ENCODE assay signal across 14 mouse cellular contexts in genomic region chr5:65521803-65522202, GRCm38 (mm10). TPM values are rescaled to one million over a fixed set of nuclear protein-coding genes. Genes with fewer than 3 reads are reported as not detected.
DNase-seq lines count a peak whose midpoint lies in the region; ATAC-seq and TF ChIP-seq lines count a peak whose summit lies in the region.
"Had no signal": no experiment of that assay in that cellular context is flagged by ENCODE, and none has a peak within 500 bp of the region (broad histone marks: within the 10 kb centered on the region; RNA-seq: fewer than 3 reads in every experiment).

No protein-coding gene starts in this region.

- peak; percentile 30; the same call in 1 of the 2 replicates for TF ChIP-seq CTCF in lung, embryonic 14.5 days (IDR thresholded peaks at IDR 0.05; ENCODE audit: low read depth)
- TF ChIP-seq CTCF in stomach, postnatal 0 days (IDR thresholded peaks at IDR 0.05; ENCODE audit: low read depth), result peak; percentile 57

- no peak for TF ChIP-seq EP300 in stomach, postnatal 0 days (optimal IDR thresholded peaks at IDR 0.05)

- H3K4me3 ChIP-seq in forebrain, embryonic 14.5 days (ENCODE audit: low read depth, low read length), result no peak overlapping the region
- H3K4me3 ChIP-seq in forebrain, embryonic 12.5 days (replicated peaks), result no peak overlapping the region
- no peak overlapping the region for H3K4me3 ChIP-seq in lung, embryonic 14.5 days (ENCODE audit: low read depth, low read length)
- H3K4me3 ChIP-seq in stomach, postnatal 0 days (ENCODE audit: low read depth, low read length), result no peak overlapping the region
- H3K4me3 ChIP-seq in kidney, embryonic 15.5 days (replicated peaks), result no peak overlapping the region
- H3K4me3 ChIP-seq: erythroblast, embryonic 14.5 days; hindbrain, embryonic 12.5 days had no signal

- no peak overlapping the region for H3K27ac ChIP-seq in forebrain, embryonic 14.5 days (ENCODE audit: low read depth, low read length)
- H3K27ac ChIP-seq in forebrain, embryonic 12.5 days, result no peak overlapping the region
- H3K27ac ChIP-seq in lung, embryonic 14.5 days (ENCODE audit: low read depth), result no peak overlapping the region
- no peak overlapping the region for H3K27ac ChIP-seq in stomach, postnatal 0 days (replicated peaks)
- H3K27ac ChIP-seq in kidney, embryonic 15.5 days, result no peak overlapping the region
- H3K27ac ChIP-seq: hindbrain, embryonic 12.5 days had no signal

- no peaks in the 10 kb centered on the region for H3K4me1 ChIP-seq in forebrain, embryonic 14.5 days (ENCODE audit: control insufficient read depth, insufficient read depth, low read length)
- H3K4me1 ChIP-seq in forebrain, embryonic 12.5 days, result peaks cover 10% of the 10 kb centered on the region
- H3K4me1 ChIP-seq in lung, embryonic 14.5 days (ENCODE audit: insufficient read depth), result no peaks in the 10 kb centered on the region
- no peaks in the 10 kb centered on the region for H3K4me1 ChIP-seq in stomach, postnatal 0 days (replicated peaks; ENCODE audit: control insufficient read depth, insufficient read depth)
- no peaks in the 10 kb centered on the region for H3K4me1 ChIP-seq in kidney, embryonic 15.5 days
- H3K4me1 ChIP-seq: hindbrain, embryonic 12.5 days had no signal

- WGBS in forebrain, embryonic 14.5 days, result 85% methylated on average over 1 of the region's 1 CpGs
- WGBS in forebrain, embryonic 12.5 days, result 83% methylated on average over 1 of the region's 1 CpGs
- 76% methylated on average over 1 of the region's 1 CpGs for WGBS in lung, embryonic 14.5 days
- WGBS in stomach, postnatal 0 days, result 84% methylated on average over 1 of the region's 1 CpGs
- WGBS in kidney, embryonic 15.5 days, result 89% methylated on average over 1 of the region's 1 CpGs

- H3K36me3 ChIP-seq in forebrain, embryonic 14.5 days (ENCODE audit: control insufficient read depth, insufficient read depth, low read length), result no peaks in the 10 kb centered on the region
- H3K36me3 ChIP-seq in forebrain, embryonic 12.5 days (replicated peaks), result no peaks in the 10 kb centered on the region
- no peaks in the 10 kb centered on the region for H3K36me3 ChIP-seq in lung, embryonic 14.5 days (ENCODE audit: insufficient read depth)
- no peaks in the 10 kb centered on the region for H3K36me3 ChIP-seq in stomach, postnatal 0 days (ENCODE audit: control insufficient read depth, insufficient read depth, low read length)
- no peaks in the 10 kb centered on the region for H3K36me3 ChIP-seq in kidney, embryonic 15.5 days
- H3K36me3 ChIP-seq: hindbrain, embryonic 12.5 days had no signal

- peak; percentile 29 for DNase-seq in forebrain, embryonic 14.5 days (ENCODE audit: low spot score)
- DNase-seq in lung, embryonic 14.5 days, result peak; percentile 37
- DNase-seq in lung, postnatal 36 days, result no peak
- DNase-seq in stomach, postnatal 0 days (ENCODE audit: low spot score), result no peak
- no peak for DNase-seq in adrenal gland, postnatal 25 days
- DNase-seq: adrenal gland, postnatal 10 days; cerebellum, postnatal 36 days; lung, adult 18-20 months had no signal

- H3K27me3 ChIP-seq in forebrain, embryonic 14.5 days (replicated peaks; ENCODE audit: control insufficient read depth, insufficient read depth, low read length), result no peaks in the 10 kb centered on the region
- H3K27me3 ChIP-seq in forebrain, embryonic 12.5 days, result peaks cover 3% of the 10 kb centered on the region; the same call in 1 of the 2 replicates
- no peaks in the 10 kb centered on the region for H3K27me3 ChIP-seq in lung, embryonic 14.5 days (ENCODE audit: insufficient read depth, low read length)
- no peaks in the 10 kb centered on the region for H3K27me3 ChIP-seq in stomach, postnatal 0 days (ENCODE audit: control insufficient read depth, insufficient read depth, low read length)
- no peaks in the 10 kb centered on the region for H3K27me3 ChIP-seq in kidney, embryonic 15.5 days
- H3K27me3 ChIP-seq: hindbrain, embryonic 12.5 days had no signal

- no peak for ATAC-seq in forebrain, embryonic 14.5 days
- ATAC-seq in forebrain, embryonic 12.5 days (ENCODE audit: low FRiP score), result no peak
- no peak for ATAC-seq in lung, embryonic 14.5 days (ENCODE audit: insufficient read depth)
- ATAC-seq in erythroblast, adult 5-6 weeks (replicated peaks; ENCODE audit: low FRiP score, poor library complexity, severe bottlenecking), result peak; percentile 75
- no peak for ATAC-seq in stomach, postnatal 0 days (ENCODE audit: low FRiP score, low TSS enrichment)
- no peak for ATAC-seq in kidney, embryonic 15.5 days (replicated peaks; ENCODE audit: low FRiP score)

- H3K9ac ChIP-seq in forebrain, embryonic 14.5 days (ENCODE audit: low read length), result no peak overlapping the region
- H3K9ac ChIP-seq in forebrain, embryonic 12.5 days, result no peak overlapping the region
- no peak overlapping the region for H3K9ac ChIP-seq in lung, embryonic 14.5 days
- no peak overlapping the region for H3K9ac ChIP-seq in stomach, postnatal 0 days (ENCODE audit: low read length)
- no peak overlapping the region for H3K9ac ChIP-seq in kidney, embryonic 15.5 days
- H3K9ac ChIP-seq: hindbrain, embryonic 12.5 days had no signal

- no peaks in the 10 kb centered on the region for H3K9me3 ChIP-seq in forebrain, embryonic 14.5 days (replicated peaks; ENCODE audit: control insufficient read depth, low read length)
- H3K9me3 ChIP-seq in forebrain, embryonic 12.5 days, result no peaks in the 10 kb centered on the region
- no peaks in the 10 kb centered on the region for H3K9me3 ChIP-seq in lung, embryonic 14.5 days (ENCODE audit: low read depth, low read length)
- no peaks in the 10 kb centered on the region for H3K9me3 ChIP-seq in stomach, postnatal 0 days (ENCODE audit: control insufficient read depth, low read length)
- H3K9me3 ChIP-seq in kidney, embryonic 15.5 days (replicated peaks), result no peaks in the 10 kb centered on the region
- H3K9me3 ChIP-seq: hindbrain, embryonic 12.5 days had no signal

- H3K4me2 ChIP-seq in forebrain, embryonic 14.5 days (ENCODE audit: low read length), result no peak overlapping the region
- H3K4me2 ChIP-seq in forebrain, embryonic 12.5 days, result no peak overlapping the region
- no peak overlapping the region for H3K4me2 ChIP-seq in lung, embryonic 14.5 days
- H3K4me2 ChIP-seq in stomach, postnatal 0 days (replicated peaks; ENCODE audit: low read depth), result no peak overlapping the region
- no peak overlapping the region for H3K4me2 ChIP-seq in kidney, embryonic 15.5 days
- H3K4me2 ChIP-seq: hindbrain, embryonic 12.5 days had no signal

RNA-seq across cellular contexts. Expression of gene Smim14, which starts 15.2 kb away (rescaled TPM):
- 199 and 205 TPM in 2 replicates for polyA plus RNA-seq in forebrain, embryonic 14.5 days (2014; fragmentation: Nextera tagmentation; extraction: Ambion mirVana)
- polyA plus RNA-seq in forebrain, embryonic 12.5 days (2016; fragmentation: Nextera tagmentation; extraction: Ambion mirVana), result 113 and 118 TPM in 2 replicates
- polyA plus RNA-seq in lung, embryonic 14.5 days (2014; fragmentation: Nextera tagmentation; extraction: Ambion mirVana), result 83.0 and 91.2 TPM in 2 replicates
- 41.8 and 54.2 TPM in 2 replicates for total RNA-seq in erythroblast, adult 5-6 weeks (2015; ENCODE audit: low replicate concordance)
- total RNA-seq in erythroblast, adult 5-6 weeks (2017; ENCODE audit: low replicate concordance), result 17.6 and 26.3 TPM in 2 replicates
- polyA plus RNA-seq in stomach, postnatal 0 days (2015; fragmentation: Nextera tagmentation; extraction: Ambion mirVana), result 355 and 360 TPM in 2 replicates
- 129 and 151 TPM in 2 replicates for total RNA-seq in adrenal gland, postnatal 25 days (2021)
- 96.9 and 107 TPM in 2 replicates for polyA plus RNA-seq in kidney, embryonic 15.5 days (2015; fragmentation: Nextera tagmentation; extraction: Ambion mirVana)

RNA-seq across cellular contexts. Expression of gene Ube2k, which starts 15.2 kb away (rescaled TPM):
- polyA plus RNA-seq in forebrain, embryonic 14.5 days (2014; fragmentation: Nextera tagmentation; extraction: Ambion mirVana), result 154 and 165 TPM in 2 replicates
- polyA plus RNA-seq in forebrain, embryonic 12.5 days (2016; fragmentation: Nextera tagmentation; extraction: Ambion mirVana), result 185 and 192 TPM in 2 replicates
- 132 TPM in 2 replicates for polyA plus RNA-seq in lung, embryonic 14.5 days (2014; fragmentation: Nextera tagmentation; extraction: Ambion mirVana)
- 35.0 and 44.5 TPM in 2 replicates for total RNA-seq in erythroblast, adult 5-6 weeks (2015; ENCODE audit: low replicate concordance)
- 18.1 TPM in 2 replicates for total RNA-seq in erythroblast, adult 5-6 weeks (2017; ENCODE audit: low replicate concordance)
- polyA plus RNA-seq in stomach, postnatal 0 days (2015; fragmentation: Nextera tagmentation; extraction: Ambion mirVana), result 130 and 136 TPM in 2 replicates
- total RNA-seq in adrenal gland, postnatal 25 days (2021), result 90.0 and 132 TPM in 2 replicates
- polyA plus RNA-seq in kidney, embryonic 15.5 days (2015; fragmentation: Nextera tagmentation; extraction: Ambion mirVana), result 171 and 184 TPM in 2 replicates

RNA-seq across cellular contexts. Expression of gene Gm43552, which starts 29.2 kb away (rescaled TPM):
- not detected in 2 replicates for polyA plus RNA-seq in forebrain, embryonic 14.5 days (2014; fragmentation: Nextera tagmentation; extraction: Ambion mirVana)
- not detected in 2 replicates for polyA plus RNA-seq in forebrain, embryonic 12.5 days (2016; fragmentation: Nextera tagmentation; extraction: Ambion mirVana)
- polyA plus RNA-seq in lung, embryonic 14.5 days (2014; fragmentation: Nextera tagmentation; extraction: Ambion mirVana), result not detected in 2 replicates
- not detected in 2 replicates for total RNA-seq in erythroblast, adult 5-6 weeks (2015; ENCODE audit: low replicate concordance)
- not detected in 2 replicates for total RNA-seq in erythroblast, adult 5-6 weeks (2017; ENCODE audit: low replicate concordance)
- not detected in 2 replicates for polyA plus RNA-seq in stomach, postnatal 0 days (2015; fragmentation: Nextera tagmentation; extraction: Ambion mirVana)
- 10.4 TPM in 1 of 2 replicates, not detected in the other for total RNA-seq in adrenal gland, postnatal 25 days (2021)
- polyA plus RNA-seq in kidney, embryonic 15.5 days (2015; fragmentation: Nextera tagmentation; extraction: Ambion mirVana), result not detected in 2 replicates
- total RNA-seq: adrenal gland, postnatal 10 days had no signal
- polyA plus RNA-seq: erythroblast, embryonic 14.5 days; hindbrain, embryonic 12.5 days; large intestine, adult 2 months had no signal

Comparison
In these comparisons a context has a peak if more than half of its experiments do, and no peak if none do; other contexts are left out.
1. DNase-seq: peak in forebrain, embryonic 14.5 days (single experiment) and lung, embryonic 14.5 days (single experiment); none in lung, postnatal 36 days (single experiment), stomach, postnatal 0 days (single experiment) and adrenal gland, postnatal 25 days (single experiment).